Comparison of ENCODE assay signal across 9 mouse cellular contexts in genomic region chr7:4844917-4845309, GRCm38 (mm10). TPM values are rescaled to one million over a fixed set of nuclear protein-coding genes. Genes with fewer than 3 reads are reported as not detected.
DNase-seq lines count a peak whose midpoint lies in the region; ATAC-seq and TF ChIP-seq lines count a peak whose summit lies in the region.
"Had no signal": no experiment of that assay in that cellular context is flagged by ENCODE, and none has a peak within 500 bp of the region (broad histone marks: within the 10 kb centered on the region; RNA-seq: fewer than 3 reads in every experiment).

No protein-coding gene starts in this region.

- peak; percentile 92 for DNase-seq in ES-E14 (ENCODE audit: low read depth, low spot score)
- DNase-seq in cerebellum, adult 11-12 months: peak; percentile 82
- peak; percentile 92 for DNase-seq in forebrain, postnatal 0 days
- peak; percentile 70 for DNase-seq in kidney, adult 11 months
- peak; percentile 90 to 91 for DNase-seq in left cerebral cortex, postnatal 10 days (ENCODE audit: extremely low spot score in 1 of 2, low spot score in 2 of 2)
- DNase-seq in lung, postnatal 4 days: peak; percentile 75 to 86
- DNase-seq in gastrocnemius, adult 8-10 months (ENCODE audit: low spot score in 2 of 2): no peak

- WGBS in forebrain, postnatal 0 days: under 1% methylated on average over 13 of the region's 13 CpGs
- WGBS in small intestine, adult 2 months: 5% methylated on average over 13 of the region's 13 CpGs

- peak overlapping the region; percentile 87 for H3K4me2 ChIP-seq in forebrain, postnatal 0 days (ENCODE audit: low read depth)

- peak overlapping the region; percentile 49; the same call in 1 of the 2 replicates for H3K9ac ChIP-seq in ES-E14 (ENCODE audit: insufficient read depth, low read depth, low read length, poor library complexity, severe bottlenecking)
- peak overlapping the region; percentile 63 for H3K9ac ChIP-seq in forebrain, postnatal 0 days

- no peak for TF ChIP-seq POLR2A in small intestine, adult 2 months (IDR thresholded peaks at IDR 0.05; ENCODE audit: low read depth, low read length)

- no peaks in the 10 kb centered on the region for H3K27me3 ChIP-seq in forebrain, postnatal 0 days (ENCODE audit: insufficient read depth, low read length)
- H3K27me3 ChIP-seq in small intestine, adult 2 months (ENCODE audit: control insufficient read depth, insufficient read depth, low read length): peaks cover 30% of the 10 kb centered on the region

- peak overlapping the region; percentile 63 to 75 for H3K4me3 ChIP-seq in ES-E14 (ENCODE audit: insufficient read depth in 1 of 2, low read depth in 1 of 2, low read length in 2 of 2, poor library complexity in 1 of 2, severe bottlenecking in 1 of 2)
- peak overlapping the region; percentile 55 for H3K4me3 ChIP-seq in forebrain, postnatal 0 days (ENCODE audit: low read depth, low read length)
- peak overlapping the region; percentile 19 for H3K4me3 ChIP-seq in small intestine, adult 2 months (ENCODE audit: low read depth, low read length)
- H3K4me3 ChIP-seq: myocyte had no signal

- H3K36me3 ChIP-seq in ES-E14 (ENCODE audit: control insufficient read depth, insufficient read depth, low read length, poor library complexity, severe bottlenecking): no peaks in the 10 kb centered on the region
- no peaks in the 10 kb centered on the region for H3K36me3 ChIP-seq in forebrain, postnatal 0 days (ENCODE audit: insufficient read depth)
- no peaks in the 10 kb centered on the region for H3K36me3 ChIP-seq in small intestine, adult 2 months (ENCODE audit: control insufficient read depth, insufficient read depth, low read length)

- TF ChIP-seq CTCF in forebrain, postnatal 0 days (IDR thresholded peaks at IDR 0.05; ENCODE audit: low read depth): no peak
- TF ChIP-seq CTCF in small intestine, adult 2 months (IDR thresholded peaks at IDR 0.05; ENCODE audit: extremely low read depth, insufficient read length, insufficient replicate concordance, low read depth, low read length): no peak

- no peak overlapping the region for H3K27ac ChIP-seq in ES-E14 (ENCODE audit: insufficient read depth, low read depth, low read length, poor library complexity, severe bottlenecking)
- H3K27ac ChIP-seq in forebrain, postnatal 0 days (ENCODE audit: low read depth, low read length): peak overlapping the region; percentile 82
- H3K27ac ChIP-seq in small intestine, adult 2 months (ENCODE audit: insufficient read depth, low read depth, low read length): no peak overlapping the region

- H3K9me3 ChIP-seq in ES-E14 (ENCODE audit: control insufficient read depth, insufficient read depth, low read depth, low read length): no peaks in the 10 kb centered on the region
- no peaks in the 10 kb centered on the region for H3K9me3 ChIP-seq in forebrain, postnatal 0 days (ENCODE audit: low read length)

- ATAC-seq in forebrain, postnatal 0 days: peak; percentile 86

- intact Hi-C loops in left cerebral cortex, postnatal 10 days (cut with DNase I): loop anchor here (5.0 kb wide), 1 partner anchor 72 kb away; the partner anchor contains the start of gene Zfp628

- in situ Hi-C loops in ES-E14 (cut with MboI; ENCODE audit: low sequenced_read_pairs in 2 of 2, unreplicated experiment in 2 of 2): no loop called here

- peaks cover 2 to 14% of the 10 kb centered on the region in 2 experiments; a peak in 2 of 4 replicates for H3K4me1 ChIP-seq in ES-E14 (ENCODE audit: control insufficient read depth in 2 of 2, insufficient read depth in 2 of 2, low read length in 2 of 2, poor library complexity in 1 of 2)
- H3K4me1 ChIP-seq in forebrain, postnatal 0 days (ENCODE audit: insufficient read depth): 0 out of 2 replicates have a peak, but pooled peaks cover 15% of the 10 kb centered on the region
- H3K4me1 ChIP-seq in small intestine, adult 2 months (ENCODE audit: control insufficient read depth, insufficient read depth, insufficient read length, low read length): peaks cover 8% of the 10 kb centered on the region

TF ChIP-seq in ES-E14, 5 proteins besides CTCF, POLR2A, EP300 and RAD21:
- TF ChIP-seq HCFC1 (IDR thresholded peaks at IDR 0.05; ENCODE audit: borderline replicate concordance, insufficient read depth, low read length) (no peak), MAFK (IDR thresholded peaks at IDR 0.05; ENCODE audit: insufficient read depth, low read depth, low read length) (no peak), CHD2 (IDR thresholded peaks at IDR 0.05; ENCODE audit: low read depth, low read length) (peak; percentile 47; the same call in 1 of the 2 replicates)

RNA-seq across cellular contexts. Expression of gene Shisa7, which starts 0.4 kb away (rescaled TPM):
- 6.9 and 8.4 TPM in 2 replicates for total RNA-seq in ES-E14 (2012; rRNA removed)
- 52.4 and 66.6 TPM in 2 replicates for total RNA-seq in forebrain, postnatal 0 days (2014; rRNA removed)
- 6.8 and 9.4 TPM in 2 replicates for polyA plus RNA-seq in forebrain, postnatal 0 days (2015; fragmentation: Nextera tagmentation; extraction: Ambion mirVana)
- 100 to 1,000 TPM; 104 to 111 TPM for total RNA-seq in left cerebral cortex, postnatal 10 days (2021)
- 0.48 and 0.83 TPM in 2 replicates for polyA plus RNA-seq in small intestine, adult 2 months (2012; rRNA removed)
- total RNA-seq in gastrocnemius, adult 8-10 months (2022): not detected
- polyA plus RNA-seq: myocyte had no signal

RNA-seq across cellular contexts. Expression of gene Isoc2b, which starts 25.1 kb away (rescaled TPM):
- 3.5 and 3.7 TPM in 2 replicates for total RNA-seq in ES-E14 (2012; rRNA removed)
- total RNA-seq in forebrain, postnatal 0 days (2014; rRNA removed): 2.5 and 6.6 TPM in 2 replicates
- polyA plus RNA-seq in forebrain, postnatal 0 days (2015; fragmentation: Nextera tagmentation; extraction: Ambion mirVana): 3.5 and 3.7 TPM in 2 replicates
- total RNA-seq in left cerebral cortex, postnatal 10 days (2021): 1 to 10 TPM; 2.0 to 3.4 TPM
- polyA plus RNA-seq in small intestine, adult 2 months (2012; rRNA removed): 12.4 and 18.9 TPM in 2 replicates
- 1 to 10 TPM; 3.5 to 5.0 (median 3.8) TPM for total RNA-seq in gastrocnemius, adult 8-10 months (2022)

RNA-seq across cellular contexts. Expression of gene Isoc2a, which starts 32.0 kb away (rescaled TPM):
- total RNA-seq in ES-E14 (2012; rRNA removed): 13.0 and 16.1 TPM in 2 replicates
- 4.8 and 4.9 TPM in 2 replicates for total RNA-seq in forebrain, postnatal 0 days (2014; rRNA removed)
- polyA plus RNA-seq in forebrain, postnatal 0 days (2015; fragmentation: Nextera tagmentation; extraction: Ambion mirVana): 0.26 and 0.39 TPM in 2 replicates
- total RNA-seq in left cerebral cortex, postnatal 10 days (2021): 1 to 10 TPM; 6.4 to 6.8 TPM
- polyA plus RNA-seq in small intestine, adult 2 months (2012; rRNA removed): 13.4 and 15.5 TPM in 2 replicates
- 10 to 100 TPM; 23.6 to 32.4 (median 28.2) TPM for total RNA-seq in gastrocnemius, adult 8-10 months (2022)

RNA-seq across cellular contexts. Expression of gene Ube2s, which starts 32.5 kb away (rescaled TPM):
- total RNA-seq in ES-E14 (2012; rRNA removed): 461 and 499 TPM in 2 replicates
- 300 and 347 TPM in 2 replicates for total RNA-seq in forebrain, postnatal 0 days (2014; rRNA removed)
- polyA plus RNA-seq in forebrain, postnatal 0 days (2015; fragmentation: Nextera tagmentation; extraction: Ambion mirVana): 232 and 259 TPM in 2 replicates
- 100 to 1,000 TPM; 145 to 159 TPM for total RNA-seq in left cerebral cortex, postnatal 10 days (2021)
- 78.5 and 131 TPM in 2 replicates for polyA plus RNA-seq in small intestine, adult 2 months (2012; rRNA removed)
- total RNA-seq in gastrocnemius, adult 8-10 months (2022): 100 to 1,000 TPM in 1 of 4 experiments, 10 to 100 TPM in 3; 92.3 to 102 (median 95.8) TPM

RNA-seq across cellular contexts. Expression of gene Rpl28, which starts 52.2 kb away (rescaled TPM):
- total RNA-seq in ES-E14 (2012; rRNA removed): 1,352 and 1,377 TPM in 2 replicates
- total RNA-seq in forebrain, postnatal 0 days (2014; rRNA removed): 161 and 191 TPM in 2 replicates
- 313 and 332 TPM in 2 replicates for polyA plus RNA-seq in forebrain, postnatal 0 days (2015; fragmentation: Nextera tagmentation; extraction: Ambion mirVana)
- total RNA-seq in left cerebral cortex, postnatal 10 days (2021): 100 to 1,000 TPM; 484 to 532 TPM
- polyA plus RNA-seq in small intestine, adult 2 months (2012; rRNA removed): 141 and 355 TPM in 2 replicates
- 100 to 1,000 TPM; 347 to 558 (median 433) TPM for total RNA-seq in gastrocnemius, adult 8-10 months (2022)

Comparison
In these comparisons a context has a peak if more than half of its experiments do, and no peak if none do; other contexts are left out.
1. DNase-seq: peak in ES-E14 (single experiment), cerebellum, adult 11-12 months (single experiment), forebrain, postnatal 0 days (single experiment), kidney, adult 11 months (single experiment), left cerebral cortex, postnatal 10 days (2 of 2) and lung, postnatal 4 days (2 of 2); none in gastrocnemius, adult 8-10 months (0 of 2).
2. H3K4me3 ChIP-seq: peak in every context shown above with its lines; median percentile 69 in ES-E14; 55 in forebrain, postnatal 0 days; 19 in small intestine, adult 2 months.